Mouse (Mus musculus) CD4-positive, CD25-positive, alpha-beta regulatory T cell, adult 2 months (primary cell): Measurements from ENCODE around the gene Serpinb1a.

Experiments
- DNase-seq: peaks from one replicate; pipeline ENCODE4 v3.0.0-alpha.2; 2012; ENCODE audit warnings: low read depth, low spot score

The Serpinb1a gene

DNA sequence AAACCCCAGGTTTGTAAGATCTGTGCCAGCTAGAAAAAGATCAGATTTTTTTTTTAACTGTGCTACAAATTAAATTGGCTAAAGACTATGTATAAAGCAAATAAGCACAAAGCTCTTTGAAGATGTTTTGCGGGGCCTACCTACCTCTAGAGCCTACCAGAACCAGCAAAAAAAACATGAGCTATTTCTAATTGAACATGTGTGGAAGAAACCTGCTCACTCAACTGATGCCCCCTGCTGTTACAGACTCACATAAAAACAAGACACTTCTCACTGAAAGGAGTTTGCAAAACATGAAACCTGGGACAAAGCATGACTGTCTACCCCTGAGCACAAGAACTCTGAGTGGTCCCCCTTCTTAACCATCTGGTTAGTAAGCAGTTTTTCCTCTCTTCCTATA lies 53.9 kb downstream of the Serpinb1a start:
- peak; percentile 24 for DNase-seq

DNA sequence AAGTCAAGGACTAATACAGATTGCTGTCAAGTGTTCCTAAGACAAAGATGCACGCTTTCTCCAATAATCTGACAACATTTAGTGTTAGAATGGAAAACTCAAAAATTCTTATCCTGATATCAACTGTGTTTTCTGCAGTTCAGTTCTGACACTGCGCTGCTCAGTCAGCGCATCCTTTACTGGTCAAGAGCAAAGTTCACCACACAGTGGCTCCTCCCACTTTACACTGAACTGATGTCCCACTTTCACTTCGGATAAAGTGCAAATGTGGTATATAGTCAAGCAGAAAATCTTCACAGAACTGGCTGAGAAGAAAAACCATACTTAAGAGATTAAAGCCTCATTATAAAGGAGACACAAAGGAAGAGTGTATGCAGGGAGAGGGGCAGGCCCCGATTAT lies 55.8 kb downstream of the Serpinb1a start:
- DNase-seq, result no peak

DNA sequence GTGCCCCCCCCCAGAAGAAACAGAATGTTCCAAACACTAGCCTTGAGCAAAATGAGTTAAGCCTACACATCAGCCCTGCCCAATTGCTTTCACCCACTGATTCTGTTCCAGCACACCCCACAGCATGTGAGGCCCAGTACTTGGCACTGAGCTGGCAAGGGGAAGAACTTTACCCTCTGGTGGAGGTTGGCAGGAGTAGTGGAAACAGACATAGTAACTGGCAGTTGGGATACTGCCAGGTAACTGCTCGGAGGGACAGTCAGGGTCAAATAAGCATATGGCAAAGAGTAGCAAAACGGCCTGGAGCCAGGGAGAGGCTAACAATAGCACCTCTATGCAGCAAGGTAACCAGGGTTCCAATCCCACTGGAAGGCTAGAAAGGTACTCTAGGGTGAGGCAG lies 56.4 kb downstream of the Serpinb1a start:
- no peak for DNase-seq
